Mouse (Mus musculus) hindbrain, embryonic 10.5 days (tissue): ENCODE data around the gene Fam102b. TPM values are rescaled to one million over a fixed set of nuclear protein-coding genes. Genes with fewer than 3 reads are reported as not detected.

Source experiments
- DNase-seq: peaks from one replicate; pipeline ENCODE4 v3.0.0-alpha.2; 2017; ENCODE audit warnings: low spot score
- H3K27ac ChIP-seq: fragments of 300-500 bp; sonication (generic); 2 replicates; pipeline ENCODE4 v1.5.1; 2016; ENCODE audit warnings: mild to moderate bottlenecking, moderate library complexity
- H3K27me3 ChIP-seq: fragments of 300-500 bp; sonication (generic); 2 replicates; pipeline ENCODE4 v1.6.1; 2016; ENCODE audit warnings: mild to moderate bottlenecking; ENCODE audit not compliant: poor library complexity, insufficient read depth, severe bottlenecking
- H3K36me3 ChIP-seq: fragments of 300-500 bp; sonication (generic); 2 replicates; pipeline ENCODE4 v1.6.1; 2016; ENCODE audit warnings: mild to moderate bottlenecking, moderate library complexity
- H3K4me1 ChIP-seq: fragments of 300-500 bp; sonication (generic); replicated peaks from 2 replicates; pipeline ENCODE4 v1.6.1; 2016; ENCODE audit warnings: mild to moderate bottlenecking
- H3K4me3 ChIP-seq: fragments of 300-500 bp; sonication (generic); 2 replicates; pipeline ENCODE4 v1.5.1; 2016; ENCODE audit warnings: mild to moderate bottlenecking, moderate library complexity
- H3K9me3 ChIP-seq: fragments of 300-500 bp; sonication (generic); 2 replicates; pipeline ENCODE4 v1.6.1; 2016; ENCODE audit warnings: mild to moderate bottlenecking, moderate library complexity
- WGBS: fragments of 180-500 bp; shearing (Covaris S2); methylation state at CpG from one replicate; pipeline ENCODE4 v1.1.7; 2016; 5-methylcytosine and 5-hydroxymethylcytosine counted together
- polyA plus RNA-seq: library from polyadenylated mRNA; unstranded; fragments of >200 nt; fragmentation: Nextera tagmentation; extraction: Ambion mirVana; gene quantifications from 2 replicates; pipeline ENCODE4 v1.2.1, GENCODE M21; 2016

The Fam102b gene
- polyA plus RNA-seq, 1 experiment from 2014 or later, result 5.3 TPM

GRCm38 (mm10) chr3:108999173-108999572 lies 28.2 kb downstream of the Fam102b start:
- Histone ChIP-seq H3K4me3 (no peak overlapping the region), H3K36me3 (peaks cover 24% of the 10 kb centered on the region), H3K4me1 (no peaks in the 10 kb centered on the region), H3K9me3 (no peaks in the 10 kb centered on the region), H3K27ac (no peak overlapping the region), H3K27me3 (no peaks in the 10 kb centered on the region)
- no peak for DNase-seq
- WGBS, result 92% methylated on average over 1 of the region's 1 CpGs

GRCm38 (mm10) chr3:108997762-108998161 lies 29.6 kb downstream of the Fam102b start:
- Histone ChIP-seq H3K4me1 (no peaks in the 10 kb centered on the region), H3K9me3 (no peaks in the 10 kb centered on the region), H3K36me3 (peaks cover 24% of the 10 kb centered on the region), H3K27ac (no peak overlapping the region), H3K27me3 (no peaks in the 10 kb centered on the region), H3K4me3 (no peak overlapping the region)
- 72% methylated on average over 4 of the region's 4 CpGs for WGBS
- DNase-seq, result no peak

- H3K4me1 ChIP-seq, result no peaks in the 10 kb centered on the region
- no peak overlapping the region for H3K27ac ChIP-seq
- no peaks in the 10 kb centered on the region for H3K27me3 ChIP-seq
- DNase-seq, result no peak
- H3K9me3 ChIP-seq, result no peaks in the 10 kb centered on the region
- H3K4me3 ChIP-seq, result no peak overlapping the region
- peaks cover 21% of the 10 kb centered on the region for H3K36me3 ChIP-seq
- 84% methylated on average over 11 of the region's 11 CpGs for WGBS
Measured at GRCm38 (mm10) chr3:108997284-108997683, 30.1 kb downstream of the Fam102b start.

GRCm38 (mm10) chr3:108995379-108995778 lies 32.0 kb downstream of the Fam102b start:
- no peak overlapping the region for H3K27ac ChIP-seq
- no peaks in the 10 kb centered on the region for H3K4me1 ChIP-seq
- peaks cover 23% of the 10 kb centered on the region for H3K36me3 ChIP-seq
- no peak overlapping the region for H3K4me3 ChIP-seq
- no peak for DNase-seq
- H3K27me3 ChIP-seq, result no peaks in the 10 kb centered on the region
- 89% methylated on average over 2 of the region's 2 CpGs for WGBS
- no peaks in the 10 kb centered on the region for H3K9me3 ChIP-seq

- Histone ChIP-seq H3K9me3 (no peaks in the 10 kb centered on the region), H3K4me3 (no peak overlapping the region), H3K27me3 (no peaks in the 10 kb centered on the region), H3K36me3 (peaks cover 28% of the 10 kb centered on the region), H3K4me1 (no peaks in the 10 kb centered on the region), H3K27ac (no peak overlapping the region)
- WGBS, result 90% methylated on average over 2 of the region's 2 CpGs
- no peak for DNase-seq
Measured at GRCm38 (mm10) chr3:108994477-108994876, 32.9 kb downstream of the Fam102b start.

GRCm38 (mm10) chr3:108989971-108990548 lies 37.3 kb downstream of the Fam102b start:
- DNase-seq, result no peak
- Histone ChIP-seq H3K36me3 (peaks cover 38% of the 10 kb centered on the region), H3K27me3 (no peaks in the 10 kb centered on the region), H3K4me3 (no peak overlapping the region), H3K27ac (no peak overlapping the region), H3K9me3 (no peaks in the 10 kb centered on the region), H3K4me1 (peaks cover 13% of the 10 kb centered on the region)
- WGBS, result 89% methylated on average over 9 of the region's 9 CpGs

GRCm38 (mm10) chr3:108987009-108987659 lies 40.3 kb downstream of the Fam102b start:
- H3K9me3 ChIP-seq, result no peaks in the 10 kb centered on the region
- peaks cover 45% of the 10 kb centered on the region for H3K36me3 ChIP-seq
- H3K4me3 ChIP-seq, result no peak overlapping the region
- H3K4me1 ChIP-seq, result peaks cover 13% of the 10 kb centered on the region
- WGBS, result 64% methylated on average over 12 of the region's 12 CpGs
- H3K27ac ChIP-seq, result peak overlapping the region; percentile 59
- no peaks in the 10 kb centered on the region for H3K27me3 ChIP-seq
- DNase-seq, result no peak

- WGBS, result 70% methylated on average over 1 of the region's 1 CpGs
Measured at GRCm38 (mm10) chr3:108986534-108986933, 40.9 kb downstream of the Fam102b start.

GRCm38 (mm10) chr3:108983989-108984388 lies 43.4 kb downstream of the Fam102b start:
- WGBS, result 76% methylated on average over 5 of the region's 5 CpGs
- no peak overlapping the region for H3K27ac ChIP-seq
- DNase-seq, result no peak
- H3K27me3 ChIP-seq, result no peaks in the 10 kb centered on the region
- peaks cover 41% of the 10 kb centered on the region for H3K36me3 ChIP-seq
- no peak overlapping the region for H3K4me3 ChIP-seq
- peaks cover 13% of the 10 kb centered on the region for H3K4me1 ChIP-seq
- no peaks in the 10 kb centered on the region for H3K9me3 ChIP-seq

More at GRCm38 (mm10) chr3:108986534-108986933, 40.9 kb downstream of the Fam102b start:
- H3K36me3 ChIP-seq, result peaks cover 44% of the 10 kb centered on the region
- peak; percentile 37 for DNase-seq
- no peaks in the 10 kb centered on the region for H3K27me3 ChIP-seq
- no peak overlapping the region for H3K4me3 ChIP-seq
- peaks cover 13% of the 10 kb centered on the region for H3K4me1 ChIP-seq
- no peaks in the 10 kb centered on the region for H3K9me3 ChIP-seq
- no peak overlapping the region for H3K27ac ChIP-seq

- no peaks in the 10 kb centered on the region for H3K27me3 ChIP-seq
- 89% methylated on average over 6 of the region's 6 CpGs for WGBS
- no peak for DNase-seq
- peaks cover 57% of the 10 kb centered on the region for H3K36me3 ChIP-seq
- H3K27ac ChIP-seq, result no peak overlapping the region
- H3K4me1 ChIP-seq, result peaks cover 6% of the 10 kb centered on the region
- no peaks in the 10 kb centered on the region for H3K9me3 ChIP-seq
- H3K4me3 ChIP-seq, result no peak overlapping the region
Measured at GRCm38 (mm10) chr3:108981946-108982345, 45.5 kb downstream of the Fam102b start.

GRCm38 (mm10) chr3:108977340-108978030 lies 49.9 kb downstream of the Fam102b start:
- DNase-seq, result no peak
- H3K4me3 ChIP-seq, result no peak overlapping the region
- WGBS, result 92% methylated on average over 13 of the region's 13 CpGs

GRCm38 (mm10) chr3:108974920-108975485 lies 52.4 kb downstream of the Fam102b start:
- Histone ChIP-seq H3K4me1 (no peaks in the 10 kb centered on the region), H3K4me3 (no peak overlapping the region), H3K9me3 (no peaks in the 10 kb centered on the region), H3K36me3 (peaks cover 58% of the 10 kb centered on the region), H3K27me3 (no peaks in the 10 kb centered on the region), H3K27ac (no peak overlapping the region)
- no peak for DNase-seq
- 91% methylated on average over 15 of the region's 15 CpGs for WGBS

More at GRCm38 (mm10) chr3:108977340-108978030, 49.9 kb downstream of the Fam102b start:
- H3K4me1 ChIP-seq, result no peaks in the 10 kb centered on the region
- H3K9me3 ChIP-seq, result no peaks in the 10 kb centered on the region
- no peak overlapping the region for H3K27ac ChIP-seq
- no peaks in the 10 kb centered on the region for H3K27me3 ChIP-seq
- H3K36me3 ChIP-seq, result peaks cover 70% of the 10 kb centered on the region
